Mouse (Mus musculus) mouse trophoblast stem cell (cell line): ENCODE measurements around the gene Tor3a.

Experiments
- in situ Hi-C, 2 experiments: fragments of 300-500 bp; cut with MseI, MboI; formaldehyde crosslinking; loops; 2 replicates in 1 of 2; 3 replicates in 1 of 2; pipeline ENCODE4 v1.15.1; 2025

Gene Tor3a

DNA sequence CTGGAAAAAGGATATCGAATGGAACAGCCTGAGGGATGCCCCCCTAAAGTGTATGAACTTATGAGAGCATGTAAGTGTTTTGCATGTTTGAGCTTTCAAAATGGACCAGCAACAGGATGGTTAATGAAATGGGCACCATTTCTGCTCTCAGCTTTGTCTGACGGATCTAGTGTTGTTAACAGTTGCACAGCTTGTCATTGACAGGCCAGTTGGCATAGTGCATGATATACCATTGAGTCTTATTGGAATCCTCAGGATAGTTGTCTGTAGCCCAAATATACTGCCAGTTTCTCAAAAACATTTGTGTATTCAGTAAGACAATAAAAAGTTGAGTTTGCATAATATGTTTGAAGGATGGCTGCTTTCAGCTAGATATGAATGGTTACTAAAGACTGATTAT lies 39.0 kb downstream of the Tor3a start:
- in situ Hi-C loops = no loop called here

- in situ Hi-C loops = no loop called here
Measured at GRCm38 (mm10) chr1:156633095-156633494, 41.1 kb downstream of the Tor3a start.

- in situ Hi-C loops = no loop called here
Measured at GRCm38 (mm10) chr1:156630965-156631364, 43.2 kb downstream of the Tor3a start.

GRCm38 (mm10) chr1:156629984-156630383 lies 44.2 kb downstream of the Tor3a start:
- in situ Hi-C loops = no loop called here

DNA sequence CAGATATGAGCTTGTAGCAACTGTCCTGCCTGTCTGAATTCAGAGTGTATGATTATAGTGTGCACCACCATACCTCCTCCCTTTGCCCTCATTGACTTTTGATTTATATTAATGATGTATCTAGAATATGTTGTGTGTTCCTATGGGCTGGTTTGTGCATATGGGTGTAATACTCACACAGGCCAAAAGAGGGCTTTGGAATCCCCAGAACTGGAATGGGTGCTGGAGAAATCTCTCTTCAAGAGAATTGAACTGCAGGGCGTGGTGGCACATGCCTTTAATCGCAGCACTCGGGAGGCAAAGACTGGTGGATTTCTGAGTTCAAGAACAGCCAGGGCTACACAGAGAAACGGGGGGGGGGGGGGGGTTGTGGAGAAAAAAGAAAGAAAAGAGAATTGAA lies 47.4 kb downstream of the Tor3a start:
- in situ Hi-C loops = no loop called here

DNA sequence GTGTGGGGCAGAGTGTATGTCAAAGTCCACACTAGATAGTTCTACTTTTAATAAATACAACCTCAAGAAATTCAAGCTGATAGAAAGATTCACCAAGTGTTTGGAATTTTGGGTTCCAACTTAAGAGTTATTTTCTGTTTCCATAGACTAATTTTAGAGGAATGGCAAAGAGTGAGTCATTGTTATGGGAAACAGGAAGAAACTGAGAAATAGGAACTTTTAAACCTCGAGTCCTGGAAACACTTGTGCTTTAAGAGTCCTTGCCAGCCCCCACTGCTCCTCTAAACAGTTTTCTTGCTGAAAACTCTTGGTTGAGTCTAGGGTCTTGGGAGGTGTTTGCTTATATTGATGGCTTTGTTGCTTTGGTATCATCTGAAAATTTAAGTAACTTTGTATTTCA lies 49.9 kb downstream of the Tor3a start:
- in situ Hi-C loops = no loop called here

DNA sequence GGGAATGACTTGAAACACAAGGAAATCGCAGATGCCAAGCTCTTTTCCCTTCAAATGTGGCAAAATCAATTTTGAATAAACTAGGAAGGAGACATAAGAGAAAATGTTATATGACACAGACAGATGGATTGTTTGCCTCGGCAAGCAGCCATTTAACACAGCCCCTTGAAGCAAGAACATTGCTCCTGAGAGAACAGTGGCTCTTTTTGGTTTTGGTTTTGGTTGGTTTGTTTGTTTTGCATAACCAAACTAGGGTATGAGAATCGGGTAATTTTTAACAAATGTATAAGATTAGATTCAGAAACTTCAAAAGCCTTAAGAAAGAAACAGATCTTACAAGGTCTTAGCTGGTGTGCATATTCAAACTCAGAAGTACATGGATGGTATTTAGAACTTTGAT lies 53.2 kb downstream of the Tor3a start:
- in situ Hi-C loops = no loop called here

- in situ Hi-C loops = no loop called here
Measured at GRCm38 (mm10) chr1:156620292-156620909, 53.8 kb downstream of the Tor3a start.

GRCm38 (mm10) chr1:156617811-156618210 lies 56.3 kb downstream of the Tor3a start:
- in situ Hi-C loops = no loop called here

GRCm38 (mm10) chr1:156616989-156617598 lies 57.1 kb downstream of the Tor3a start:
- in situ Hi-C loops = no loop called here

DNA sequence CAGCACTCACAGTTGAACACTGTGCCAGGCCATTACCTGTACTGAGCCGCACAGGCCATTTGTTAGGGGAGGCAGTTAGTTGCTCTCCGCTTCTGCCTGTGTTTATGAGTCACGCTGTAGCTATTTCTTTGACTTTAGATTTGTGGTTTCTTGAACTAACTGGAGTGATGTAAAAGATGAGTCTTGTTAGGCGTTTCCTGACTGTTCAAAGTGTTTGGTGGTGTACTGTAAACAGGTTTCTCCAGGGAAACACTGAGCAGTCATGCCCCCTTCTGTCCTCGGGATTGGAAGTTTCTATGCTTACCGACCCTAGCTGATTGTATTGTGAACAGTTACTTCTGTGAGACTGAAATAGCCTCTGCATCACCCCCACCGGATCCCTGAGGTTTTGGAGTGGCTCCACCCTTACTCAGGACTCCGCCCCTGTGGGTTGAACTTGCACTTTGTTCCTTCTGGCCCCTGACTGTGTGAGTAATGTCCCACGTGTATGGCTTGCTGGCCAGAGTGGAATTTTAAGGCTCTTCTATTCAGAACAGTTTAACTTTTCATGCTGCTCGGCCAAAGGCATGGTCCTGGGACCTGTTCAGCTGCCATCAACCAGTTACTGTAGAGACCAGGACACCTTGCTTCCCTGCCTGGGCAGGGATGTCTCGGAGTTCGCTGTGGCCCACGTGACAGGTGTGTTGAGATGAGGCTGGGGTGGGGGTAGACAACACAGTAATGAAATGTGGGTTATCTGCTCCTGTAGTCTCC lies 58.6 kb downstream of the Tor3a start:
- in situ Hi-C loops = no loop called here

DNA sequence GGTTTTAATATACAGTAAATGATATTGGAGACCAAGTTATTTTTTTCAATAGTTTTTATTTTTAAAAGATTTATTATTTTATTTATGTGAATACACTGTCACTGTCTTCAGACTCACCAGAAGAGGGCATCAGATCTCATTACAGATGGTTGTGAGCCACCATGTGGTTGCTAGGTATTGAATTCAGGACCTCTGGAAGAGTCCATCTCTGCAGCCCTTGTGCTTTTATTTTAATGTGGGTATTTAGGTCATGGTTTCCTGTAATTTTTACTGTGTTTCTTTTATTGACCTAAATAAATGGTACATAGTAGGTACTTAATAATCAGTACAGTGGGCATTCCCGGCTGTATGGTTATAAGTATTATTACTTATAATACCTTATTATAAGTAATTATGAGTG lies 59.4 kb downstream of the Tor3a start:
- in situ Hi-C loops = no loop called here

- in situ Hi-C loops = no loop called here
Measured at GRCm38 (mm10) chr1:156613855-156614530, 60.2 kb downstream of the Tor3a start.

- in situ Hi-C loops = no loop called here
Measured at GRCm38 (mm10) chr1:156610257-156610656, 63.9 kb downstream of the Tor3a start.

DNA sequence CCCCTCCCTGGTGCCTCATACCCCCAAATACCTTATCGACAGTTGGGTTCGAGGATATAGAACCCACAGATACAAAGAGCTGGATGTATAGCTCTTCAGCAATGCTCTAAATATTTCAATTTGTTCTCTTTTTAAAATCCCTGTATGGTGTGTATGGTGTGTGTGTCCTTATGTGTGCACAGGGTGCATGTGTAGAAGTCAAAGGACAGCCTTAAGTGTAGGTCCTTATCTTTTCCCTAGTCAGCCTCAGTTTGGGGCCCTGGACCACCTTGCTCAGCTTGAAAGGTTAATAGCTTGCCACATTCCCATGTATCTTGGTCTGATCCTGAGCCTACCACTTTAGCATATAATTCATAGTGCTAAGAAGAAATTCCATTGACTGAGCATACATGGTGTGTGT lies 65.7 kb downstream of the Tor3a start:
- in situ Hi-C loops = no loop called here

GRCm38 (mm10) chr1:156605940-156606339 lies 68.2 kb downstream of the Tor3a start:
- in situ Hi-C loops = no loop called here

DNA sequence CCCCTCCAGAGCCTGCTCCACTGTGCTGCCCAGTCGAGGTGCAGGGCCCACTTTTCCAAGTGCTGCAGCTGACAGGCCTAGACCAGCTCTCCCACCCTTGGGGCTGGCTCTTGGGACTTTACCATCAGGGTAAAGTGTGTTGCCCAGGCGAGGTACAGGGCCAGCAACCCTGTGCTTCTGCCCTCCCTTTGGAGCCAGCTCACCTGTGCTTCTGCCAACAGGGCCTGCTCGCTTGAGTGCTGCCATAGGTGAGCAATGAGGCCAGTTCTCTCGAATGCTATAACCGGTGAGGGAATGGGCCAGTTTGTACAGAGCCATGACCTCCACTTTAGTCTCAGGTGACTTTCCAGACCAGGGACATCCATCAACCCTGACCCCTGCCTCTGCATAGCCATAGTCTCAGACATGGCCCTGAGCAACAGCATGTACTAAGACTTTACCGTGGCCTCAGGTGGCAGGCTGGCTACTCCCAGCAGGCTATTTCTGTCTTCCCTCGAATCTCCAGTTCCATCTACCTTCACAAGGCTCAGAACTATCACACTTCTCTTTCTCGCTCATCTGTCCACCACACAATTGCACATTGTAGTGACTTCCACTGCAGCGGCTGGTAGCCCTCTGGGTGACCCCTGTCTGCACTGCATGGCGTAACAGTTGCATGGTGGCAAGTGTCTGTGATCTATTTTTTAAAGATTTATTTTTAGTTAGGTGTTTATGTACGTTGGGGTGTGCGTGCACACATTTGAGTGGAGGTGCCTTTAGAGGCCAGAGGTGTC lies 68.9 kb downstream of the Tor3a start:
- in situ Hi-C loops = no loop called here
